Mouse (Mus musculus): Measurements from ENCODE around the gene Pax9. TPM values are rescaled to one million over a fixed set of nuclear protein-coding genes. Genes with fewer than 3 reads are reported as not detected.

Pax9 gene
- polyA plus RNA-seq (2017; shearing (Covaris generic)), result under 1 TPM in 1 of 3 experiments, not detected in 2; 0.25 TPM

GRCm38 (mm10) chr12:56691427-56692079, at the start of gene Pax9:
TSS of gene Pax9 (plus strand) at chr12:56691767.
- no peak for ATAC-seq

GRCm38 (mm10) chr12:56669451-56670122, 22.0 kb upstream of the Pax9 start:
- no peak for ATAC-seq

GRCm38 (mm10) chr12:56670795-56671194, 20.8 kb upstream of the Pax9 start:
- ATAC-seq, result no peak

GRCm38 (mm10) chr12:56674726-56675125, 16.8 kb upstream of the Pax9 start:
- ATAC-seq, result no peak

GRCm38 (mm10) chr12:56677620-56678019, 13.9 kb upstream of the Pax9 start:
- ATAC-seq, result no peak

- ATAC-seq, result no peak
Observed at GRCm38 (mm10) chr12:56681096-56681811, 10.3 kb upstream of the Pax9 start.

GRCm38 (mm10) chr12:56687640-56688481, 3.7 kb upstream of the Pax9 start:
- ATAC-seq, result no peak

- ATAC-seq, result no peak
Observed at GRCm38 (mm10) chr12:56688482-56688840, 3.1 kb upstream of the Pax9 start.

- ATAC-seq, result no peak
Observed at GRCm38 (mm10) chr12:56688920-56689319, 2.6 kb upstream of the Pax9 start.

- no peak for ATAC-seq
Observed at GRCm38 (mm10) chr12:56689331-56689730, 2.2 kb upstream of the Pax9 start.

GRCm38 (mm10) chr12:56689736-56690135, 1.8 kb upstream of the Pax9 start:
- no peak for ATAC-seq

GRCm38 (mm10) chr12:56690366-56690765, 1.2 kb upstream of the Pax9 start:
- ATAC-seq, result no peak

- no peak for ATAC-seq
Observed at GRCm38 (mm10) chr12:56691001-56691400, 566 bp upstream of the Pax9 start.

- ATAC-seq, result no peak
Observed at GRCm38 (mm10) chr12:56692536-56692935, 969 bp downstream of the Pax9 start.

- ATAC-seq, result no peak
Observed at GRCm38 (mm10) chr12:56693411-56694098, 2.0 kb downstream of the Pax9 start.

- ATAC-seq, result no peak
Observed at GRCm38 (mm10) chr12:56694361-56694760, 2.8 kb downstream of the Pax9 start.

- ATAC-seq, result no peak
Observed at GRCm38 (mm10) chr12:56694936-56695335, 3.4 kb downstream of the Pax9 start.

GRCm38 (mm10) chr12:56695358-56696173, 4.0 kb downstream of the Pax9 start:
- no peak for ATAC-seq

- ATAC-seq, result no peak
Observed at GRCm38 (mm10) chr12:56696174-56697010, 4.8 kb downstream of the Pax9 start.

GRCm38 (mm10) chr12:56697011-56697740, 5.6 kb downstream of the Pax9 start:
- ATAC-seq, result no peak
